8 mouse cellular contexts compared by ENCODE assay signal in genomic region chr17:23630195-23631020, GRCm38 (mm10). TPM values are rescaled to one million over a fixed set of nuclear protein-coding genes. Genes with fewer than 3 reads are reported as not detected.
DNase-seq lines count a peak whose midpoint lies in the region; ATAC-seq lines count a peak whose summit lies in the region.

No protein-coding gene starts in this region.

- 0 out of 2 replicates have a peak overlapping the region, but pooled peaks have one; percentile 28 for H3K9ac ChIP-seq in hindbrain, embryonic 12.5 days

- ATAC-seq in hindbrain, embryonic 12.5 days (ENCODE audit: low FRiP score), result peak; percentile 71

- H3K9me3 ChIP-seq in hindbrain, embryonic 12.5 days (replicated peaks), result no peaks in the 10 kb centered on the region

- no peaks in the 10 kb centered on the region for H3K36me3 ChIP-seq in hindbrain, embryonic 12.5 days

- peak overlapping the region; percentile 8; the same call in 1 of the 2 replicates for H3K4me3 ChIP-seq in hindbrain, embryonic 12.5 days

- no peak overlapping the region for H3K27ac ChIP-seq in hindbrain, embryonic 12.5 days

- peaks cover 5% of the 10 kb centered on the region; the same call in 1 of the 2 replicates for H3K4me1 ChIP-seq in hindbrain, embryonic 12.5 days

- peaks cover 3% of the 10 kb centered on the region; the same call in 1 of the 2 replicates for H3K27me3 ChIP-seq in hindbrain, embryonic 12.5 days

- peak; percentile 79 for DNase-seq in Muller cell, postnatal 12 days (ENCODE audit: inconsistent ontology term)
- peak; percentile 75 for DNase-seq in cerebellum, adult 9-11 months
- peak; percentile 75 to 79 for DNase-seq in frontal cortex, postnatal 10 days (ENCODE audit: low spot score in 2 of 2)
- peak; percentile 78 to 80 for DNase-seq in layer of hippocampus, postnatal 14 days (ENCODE audit: low spot score in 2 of 2)
- peak; percentile 88 for DNase-seq in lung, postnatal 10 days
- peak; percentile 81 for DNase-seq in ovary, postnatal 36 days (ENCODE audit: low spot score)
- peak; percentile 86 for DNase-seq in thymus, postnatal 14 days

- H3K4me2 ChIP-seq in hindbrain, embryonic 12.5 days (replicated peaks), result peak overlapping the region; percentile 41

- 17% methylated on average over 22 of the region's 22 CpGs for WGBS in hindbrain, embryonic 12.5 days

RNA-seq across cellular contexts. Expression of gene Mmp25, which starts 14.7 kb away (rescaled TPM):
- 1.9 and 2.3 TPM in 2 replicates for polyA plus RNA-seq in hindbrain, embryonic 12.5 days (2016; fragmentation: Nextera tagmentation; extraction: Ambion mirVana)
- total RNA-seq in layer of hippocampus, postnatal 14 days (2021), result under 1 TPM; 0.85 to 0.86 TPM

RNA-seq across cellular contexts. Expression of gene Zscan10, which starts 29.8 kb away (rescaled TPM):
- polyA plus RNA-seq in hindbrain, embryonic 12.5 days (2016; fragmentation: Nextera tagmentation; extraction: Ambion mirVana), result 0.46 and 0.93 TPM in 2 replicates
- total RNA-seq in layer of hippocampus, postnatal 14 days (2021), result under 1 TPM in 1 of 2 experiments, not detected in 1; 0.36 TPM

RNA-seq across cellular contexts. Expression of gene Bicdl2, which starts 29.9 kb away (rescaled TPM):
- polyA plus RNA-seq in hindbrain, embryonic 12.5 days (2016; fragmentation: Nextera tagmentation; extraction: Ambion mirVana), result 0.50 and 0.57 TPM in 2 replicates
- total RNA-seq in layer of hippocampus, postnatal 14 days (2021), result not detected

RNA-seq across cellular contexts. Expression of gene Zfp13, which starts 31.1 kb away (rescaled TPM):
- 24.9 and 26.1 TPM in 2 replicates for polyA plus RNA-seq in hindbrain, embryonic 12.5 days (2016; fragmentation: Nextera tagmentation; extraction: Ambion mirVana)
- 10 to 100 TPM; 29.8 to 30.1 TPM for total RNA-seq in layer of hippocampus, postnatal 14 days (2021)

RNA-seq across cellular contexts. Expression of gene Hcfc1r1, which starts 43.0 kb away (rescaled TPM):
- polyA plus RNA-seq in hindbrain, embryonic 12.5 days (2016; fragmentation: Nextera tagmentation; extraction: Ambion mirVana), result 65.5 and 69.0 TPM in 2 replicates
- 100 to 1,000 TPM; 127 to 131 TPM for total RNA-seq in layer of hippocampus, postnatal 14 days (2021)
